Mouse (Mus musculus) kidney, postnatal 25 days (tissue): ENCODE results near the gene D630045J12Rik.

Source experiments
- DNase-seq, 2 experiments: peaks; one replicate each; pipeline ENCODE4 v3.0.0; 2021; ENCODE audit warnings: mixed read lengths in 2 of 2

D630045J12Rik gene

DNA sequence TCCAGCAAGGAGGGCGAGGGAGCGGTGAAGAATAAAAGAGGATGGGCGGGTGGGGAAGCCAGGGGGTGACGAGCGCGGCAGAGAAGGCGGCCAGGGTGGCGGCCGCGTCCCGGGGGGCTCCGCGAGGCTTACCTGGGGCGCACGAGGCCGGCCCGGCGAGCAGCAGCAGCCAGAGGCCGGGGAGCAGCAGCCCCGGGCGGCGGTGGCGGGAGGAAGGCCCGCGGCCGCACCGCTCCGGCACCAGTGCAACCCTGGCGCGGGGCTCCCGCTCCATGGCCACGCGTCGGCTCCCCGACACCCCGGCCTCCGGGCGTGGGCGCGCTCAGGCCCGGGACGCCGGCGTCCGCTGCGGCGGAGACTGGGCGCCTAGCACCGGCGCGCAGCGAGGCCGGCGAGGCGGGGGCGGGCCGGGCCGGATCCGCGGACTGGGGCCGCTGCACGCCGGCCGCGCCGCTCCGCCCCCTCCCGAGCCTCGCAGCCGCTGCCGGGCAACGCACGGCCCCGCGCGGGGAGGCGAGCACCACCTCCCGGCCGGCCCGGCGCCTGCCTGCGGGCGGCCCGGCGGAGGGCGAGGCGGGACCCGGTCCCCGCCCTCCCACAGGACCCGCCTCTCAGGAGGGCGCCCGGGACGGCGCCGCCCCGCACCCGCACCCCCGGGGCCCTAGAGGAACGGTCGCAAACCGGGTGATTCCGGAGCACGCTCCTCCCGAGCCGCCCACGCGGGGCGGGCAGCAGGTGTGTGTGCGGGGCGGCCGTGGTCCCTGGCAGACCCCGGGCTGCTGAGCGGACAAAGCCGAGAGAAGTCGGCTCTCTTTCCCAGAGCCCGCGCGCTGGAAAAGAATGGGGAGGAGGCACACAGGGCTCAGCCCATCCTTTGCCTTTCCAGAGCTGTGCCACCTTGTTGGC is at the start of gene D630045J12Rik:
Gene D630045J12Rik (minus strand): TSS at position 274 of the 906 bp plus-strand sequence.
- peak; percentile 75 to 93 for DNase-seq

DNA sequence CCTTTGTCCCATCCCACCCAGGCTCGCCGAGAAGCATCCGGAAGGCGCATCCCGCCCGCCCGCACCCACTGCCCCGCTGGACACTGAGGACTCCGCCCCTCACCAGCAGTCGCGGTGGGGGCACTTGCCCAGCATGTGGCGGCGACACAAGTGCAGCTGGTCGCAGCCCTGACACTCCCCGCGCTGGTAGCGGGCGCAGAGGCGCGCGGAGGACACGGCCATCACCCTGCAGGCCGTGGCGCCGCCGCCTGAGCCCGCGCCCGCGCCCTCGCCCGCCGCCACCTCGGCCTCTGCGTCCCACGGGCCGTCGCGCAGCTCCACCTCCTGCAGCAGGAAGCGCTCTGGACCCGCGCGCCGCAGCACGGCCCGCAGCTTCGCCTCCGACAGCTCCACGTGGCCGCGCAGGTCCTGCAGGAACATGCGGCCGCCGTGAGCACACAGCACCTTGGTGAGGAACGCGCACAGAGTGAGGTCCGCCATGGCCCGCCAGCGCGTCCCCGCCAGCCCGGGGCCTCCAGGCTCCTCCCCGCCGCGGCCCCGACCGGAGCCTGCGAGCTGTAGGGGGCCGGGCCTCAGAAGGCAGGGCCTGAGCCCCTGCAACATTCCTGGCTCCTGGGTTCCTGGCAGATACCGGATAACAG is 45.1 kb upstream of the D630045J12Rik start, which contains the start of gene Zc3hav1l:
Gene Zc3hav1l (minus strand): TSS at position 499 of the 641 bp plus-strand sequence.
- DNase-seq = peak; percentile 59 to 75

DNA sequence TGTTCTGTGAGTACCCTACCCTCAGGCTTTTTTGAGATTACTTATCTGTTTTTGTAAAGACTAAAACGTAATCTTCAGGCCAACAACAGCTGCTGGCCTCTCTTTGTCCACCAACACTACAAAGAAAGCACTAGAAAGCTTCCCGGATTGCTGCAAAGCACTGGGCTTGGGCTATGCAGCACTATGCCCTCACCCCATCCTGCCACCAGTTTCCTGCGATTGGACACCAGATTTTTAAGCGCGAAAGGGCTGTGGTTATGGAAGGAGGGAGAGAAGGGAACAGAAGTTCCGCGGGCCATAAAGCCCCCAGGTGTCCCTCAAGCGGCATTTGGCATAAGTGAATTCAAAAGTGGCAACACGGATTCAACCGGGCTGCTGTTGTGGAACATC is 44.4 kb upstream of the D630045J12Rik start:
- no peak for DNase-seq

DNA sequence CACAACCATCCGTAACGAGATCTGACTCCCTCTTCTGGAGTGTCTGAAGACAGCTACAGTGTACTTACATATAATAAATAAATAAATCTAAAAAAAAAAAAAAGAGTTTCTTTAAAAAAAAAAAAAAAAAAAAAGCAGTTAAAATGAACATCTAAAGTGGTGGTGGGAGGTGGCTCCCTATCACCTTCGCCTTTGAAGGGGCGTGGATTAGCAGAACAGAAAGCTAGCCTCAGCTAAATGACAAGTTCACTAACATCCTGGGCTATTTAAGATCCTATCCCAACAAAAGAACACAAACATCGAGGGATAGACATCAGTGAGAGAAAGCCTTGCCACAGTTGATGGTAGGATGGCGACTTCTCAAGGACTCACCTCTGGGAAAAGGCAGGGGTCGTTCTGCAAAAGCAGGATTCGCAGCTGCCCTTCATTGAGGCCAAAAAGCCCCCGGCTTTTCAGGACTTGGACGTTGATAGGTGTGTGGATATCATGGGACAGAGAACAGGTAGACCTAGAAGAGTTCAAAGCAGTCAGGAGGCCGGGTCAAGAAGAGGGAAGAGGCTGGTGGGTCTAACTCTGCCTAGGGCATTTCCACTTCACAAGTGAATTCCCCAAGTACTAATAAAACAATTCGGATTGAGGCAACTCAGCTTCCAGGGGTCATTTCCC is 43.9 kb upstream of the D630045J12Rik start:
- DNase-seq = no peak

DNA sequence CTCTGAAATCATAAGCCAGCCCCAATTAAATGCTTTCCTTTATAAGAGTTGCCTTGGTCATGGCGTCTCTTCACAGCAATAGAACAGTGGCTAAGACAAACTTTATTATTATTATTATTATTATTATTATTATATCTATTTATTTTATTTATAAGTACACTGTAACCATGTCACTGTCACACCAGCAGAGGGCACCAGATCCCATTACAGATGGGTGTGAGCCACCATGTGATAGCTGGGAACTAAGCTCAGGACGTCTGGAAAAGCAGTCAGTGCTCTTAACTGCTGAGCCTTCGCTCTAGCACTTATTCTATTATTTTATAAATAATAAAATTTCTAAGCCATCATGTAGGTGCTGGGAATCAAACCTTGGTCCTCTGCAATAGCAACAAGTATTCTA is 39.9 kb upstream of the D630045J12Rik start:
- DNase-seq = no peak

DNA sequence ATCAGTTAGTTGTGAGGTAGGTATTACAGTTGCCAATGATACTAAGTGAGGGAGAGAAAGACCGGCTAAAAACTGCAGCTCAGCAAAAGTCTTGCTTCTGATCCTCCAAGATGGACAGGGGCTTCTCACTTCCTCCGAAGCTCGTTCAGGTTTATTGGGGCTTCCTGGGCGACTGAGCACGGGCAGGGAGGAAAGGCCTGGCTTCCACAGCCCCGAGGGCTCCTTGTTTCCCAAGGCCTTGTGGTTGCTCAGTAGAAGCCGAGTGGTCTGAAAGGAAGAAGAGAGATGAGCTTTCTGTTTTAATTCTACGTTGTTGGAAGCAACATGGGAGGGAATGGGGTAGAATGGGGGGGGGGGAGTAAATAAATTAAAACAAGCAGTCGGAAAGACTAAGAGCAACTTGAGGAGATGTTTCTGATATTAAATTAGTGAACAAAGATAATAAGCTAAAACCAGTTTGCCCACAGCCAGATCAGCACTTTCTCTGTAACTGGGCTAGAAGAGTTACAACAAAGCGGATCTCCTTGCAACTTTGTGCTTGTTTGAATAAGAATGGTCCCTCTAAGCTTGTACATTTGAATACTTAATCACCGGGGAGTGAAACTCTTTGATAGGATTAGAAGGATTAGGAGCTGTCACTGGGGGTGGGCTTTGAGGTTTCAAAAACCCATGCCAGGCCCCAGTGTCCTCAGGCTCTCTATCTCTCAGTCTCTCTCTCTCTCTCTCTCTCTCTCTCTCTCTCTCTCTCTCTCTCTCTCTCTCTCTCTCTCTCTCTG is 39.2 kb upstream of the D630045J12Rik start:
- DNase-seq = no peak

DNA sequence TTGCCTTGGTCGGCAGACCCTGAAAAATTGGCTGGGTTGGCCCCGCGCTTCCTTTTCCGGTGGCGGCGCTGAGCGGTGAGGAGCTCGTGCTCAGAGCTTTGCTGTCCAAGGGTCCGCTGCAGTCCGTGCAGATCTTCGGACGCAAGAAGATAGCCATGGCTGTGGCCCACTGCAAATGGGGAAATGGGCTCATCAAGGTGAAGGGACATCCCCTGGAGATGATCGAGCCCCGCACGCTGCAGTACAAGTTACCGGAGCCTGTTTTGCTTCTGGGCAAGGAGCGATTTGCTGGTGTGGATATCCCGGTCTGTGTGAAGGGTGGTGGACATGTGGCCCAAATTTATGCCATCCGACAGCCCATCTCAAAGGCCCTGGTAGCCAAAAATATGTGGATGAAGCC is 30.6 kb upstream of the D630045J12Rik start:
- DNase-seq = no peak

DNA sequence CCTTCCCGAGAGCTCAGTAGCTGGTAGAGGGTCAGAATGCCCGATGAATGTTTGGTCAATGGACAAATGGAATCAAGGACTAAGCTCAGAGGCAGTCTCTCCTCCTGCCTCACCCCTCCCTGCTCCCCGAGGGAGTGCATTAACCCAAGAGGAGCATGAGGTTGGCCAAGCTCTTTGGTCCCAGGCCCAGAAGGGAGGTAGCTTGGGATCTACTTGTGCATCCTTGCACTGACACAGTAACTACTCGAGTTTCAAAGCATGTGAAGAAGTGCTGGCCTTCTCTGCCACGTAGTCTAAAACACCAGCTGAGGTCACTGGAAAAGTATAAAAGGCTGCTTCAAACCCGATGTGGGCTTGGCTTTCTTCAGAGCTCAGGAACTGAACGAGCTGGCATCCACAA is 10.7 kb upstream of the D630045J12Rik start:
- no peak for DNase-seq

DNA sequence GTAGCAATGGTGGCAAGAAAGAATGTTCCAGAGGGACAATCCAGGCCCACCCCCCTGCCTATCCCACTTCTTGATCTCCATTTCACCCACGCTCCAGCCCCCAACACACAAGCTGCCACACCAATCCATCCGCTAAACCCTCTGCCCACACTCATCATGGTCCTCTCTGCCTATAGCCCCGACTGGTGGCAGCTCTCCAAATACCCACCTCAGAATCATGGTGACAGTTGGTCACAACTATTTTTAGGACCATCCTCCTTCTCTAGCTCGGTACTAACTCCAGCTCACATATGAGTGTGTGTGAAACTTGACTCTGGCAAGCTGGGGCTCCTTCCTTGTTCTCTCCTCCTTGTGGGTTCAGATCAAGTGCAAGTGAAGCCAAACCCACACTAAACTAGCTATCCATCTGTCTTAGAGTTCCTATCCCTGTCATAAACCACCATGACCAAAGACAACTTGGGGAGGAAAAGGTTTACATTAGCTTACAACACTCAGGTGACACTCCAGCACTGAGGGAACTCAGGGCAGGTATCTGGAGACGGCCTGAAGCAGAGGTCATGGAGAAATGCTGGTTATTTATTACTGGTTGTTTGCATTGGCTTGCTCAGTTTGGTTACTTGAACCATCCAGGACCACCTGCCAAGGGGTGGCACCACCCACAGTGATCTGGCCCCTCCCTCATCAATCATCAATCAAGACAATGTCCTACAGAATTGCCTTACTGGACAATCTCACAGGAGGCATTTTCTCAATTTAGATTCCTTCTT is 9.8 kb upstream of the D630045J12Rik start:
- no peak for DNase-seq

DNA sequence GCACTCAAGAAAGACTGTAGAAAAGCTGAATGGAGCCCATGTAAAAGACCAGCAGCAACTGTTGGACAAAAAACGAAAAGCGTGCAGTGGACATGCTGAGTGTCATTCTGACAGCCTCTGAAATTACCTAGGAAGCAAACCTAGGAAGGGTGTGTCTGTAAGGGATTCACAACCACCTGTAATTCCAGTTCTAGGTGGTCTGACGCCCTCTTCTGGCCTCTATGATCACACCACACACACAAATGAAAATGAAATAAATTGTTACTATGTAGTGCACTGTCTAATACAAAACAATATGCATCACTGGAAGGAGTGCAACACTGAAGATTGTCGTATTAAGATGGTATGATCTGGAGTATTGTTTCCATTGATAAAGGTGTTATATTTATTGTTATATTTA is 8.1 kb upstream of the D630045J12Rik start:
- DNase-seq = no peak

DNA sequence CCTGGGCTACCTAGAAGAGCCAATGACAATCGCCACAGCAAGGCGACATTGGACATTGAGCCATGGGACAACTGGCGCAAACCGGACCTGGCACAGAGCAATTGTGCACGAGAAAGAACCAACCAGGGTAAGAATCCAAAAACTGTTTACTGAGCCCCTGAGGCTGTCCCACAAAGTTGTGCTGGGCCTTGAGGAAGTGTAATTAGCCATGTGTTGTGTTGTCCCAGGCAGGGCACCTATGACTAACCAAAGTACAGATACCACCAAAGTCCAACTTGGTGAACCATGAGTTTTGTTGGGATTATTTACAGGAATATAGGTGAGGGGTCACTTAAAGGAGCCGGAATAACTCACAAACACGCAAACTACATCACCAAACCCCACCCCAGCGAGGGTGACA is 3.7 kb upstream of the D630045J12Rik start:
- DNase-seq = peak; percentile 45 to 81

DNA sequence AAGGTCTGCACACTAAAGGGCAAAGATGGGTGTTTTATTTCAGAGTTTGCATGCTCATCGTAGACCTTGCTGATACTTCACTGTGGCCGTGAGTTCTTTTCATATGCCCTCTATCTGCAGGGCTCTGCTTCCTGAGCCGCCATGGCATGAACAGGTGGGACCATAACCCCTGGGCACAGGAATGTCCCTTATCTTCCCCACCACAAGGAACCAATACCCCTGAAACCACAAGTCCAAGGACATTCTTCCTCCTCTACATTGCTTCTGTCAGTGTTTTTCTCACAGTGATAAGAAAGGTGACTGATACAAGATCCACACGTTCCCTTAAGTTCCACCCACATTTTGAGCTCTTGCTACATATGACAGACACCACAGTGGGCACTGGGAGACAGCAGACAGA is 3.0 kb upstream of the D630045J12Rik start:
- no peak for DNase-seq

DNA sequence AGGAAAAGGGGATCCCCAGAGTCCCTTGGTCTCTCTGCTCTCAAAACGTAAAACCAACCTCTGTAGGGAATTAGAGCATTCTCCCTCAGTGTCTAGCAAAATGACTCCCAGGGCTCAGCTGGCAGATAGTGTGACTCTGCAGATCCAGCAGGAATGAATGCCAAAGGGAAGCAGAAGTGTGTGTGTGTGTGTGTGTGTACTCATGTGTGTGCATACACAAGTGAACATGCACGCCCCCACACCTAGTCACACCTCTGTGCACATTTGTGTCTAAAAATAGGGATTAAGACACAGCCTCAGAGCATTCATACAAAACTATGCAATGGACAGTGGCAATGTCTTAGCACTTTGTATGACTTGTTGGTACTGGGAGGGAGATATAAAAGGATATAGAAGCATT is 2.0 kb upstream of the D630045J12Rik start:
- no peak for DNase-seq

DNA sequence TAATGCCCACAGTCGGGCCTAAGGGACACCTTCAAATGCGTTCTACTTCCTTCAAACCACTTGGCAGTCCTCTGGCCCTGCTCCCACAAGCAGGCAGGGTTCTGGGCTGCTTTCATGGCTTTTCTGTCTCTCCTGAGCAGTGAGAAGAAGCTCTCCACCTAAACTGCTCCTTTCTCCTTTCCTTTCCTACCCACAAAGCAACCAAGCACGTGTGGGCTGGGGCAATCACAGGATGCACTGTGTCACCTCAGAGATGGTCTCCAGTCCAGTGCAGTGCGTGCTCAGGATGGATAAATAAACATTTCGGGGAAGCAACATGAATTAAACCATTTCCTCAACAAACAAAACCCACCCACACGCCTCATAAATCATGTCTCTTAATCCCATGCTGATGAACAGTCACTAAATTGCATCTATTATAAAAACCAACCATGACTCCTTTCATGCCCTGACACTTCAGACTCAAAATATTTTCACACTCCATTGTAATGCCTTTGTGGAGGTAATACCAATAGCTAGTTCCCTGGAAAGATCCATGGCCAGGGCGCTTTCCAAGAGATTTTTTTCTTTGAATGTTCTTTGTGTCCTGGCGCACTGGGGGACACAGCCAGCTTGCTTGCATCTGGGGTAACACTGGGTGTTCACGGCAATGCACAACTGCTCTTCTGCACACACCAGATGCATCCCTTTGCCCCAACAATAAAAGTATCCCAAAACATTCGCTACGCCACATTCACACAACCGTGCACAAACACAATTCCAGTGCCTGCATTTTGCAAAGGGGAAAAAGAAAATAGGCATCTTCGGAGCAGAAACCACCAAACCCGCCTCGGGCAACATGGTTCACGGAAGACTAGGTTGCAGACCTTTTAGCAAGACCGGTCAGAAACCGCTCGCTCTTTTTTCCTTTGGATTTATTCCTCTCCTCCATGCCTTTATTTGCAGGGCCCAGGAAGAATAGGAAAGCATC is 758 bp downstream of the D630045J12Rik start:
- DNase-seq = no peak

DNA sequence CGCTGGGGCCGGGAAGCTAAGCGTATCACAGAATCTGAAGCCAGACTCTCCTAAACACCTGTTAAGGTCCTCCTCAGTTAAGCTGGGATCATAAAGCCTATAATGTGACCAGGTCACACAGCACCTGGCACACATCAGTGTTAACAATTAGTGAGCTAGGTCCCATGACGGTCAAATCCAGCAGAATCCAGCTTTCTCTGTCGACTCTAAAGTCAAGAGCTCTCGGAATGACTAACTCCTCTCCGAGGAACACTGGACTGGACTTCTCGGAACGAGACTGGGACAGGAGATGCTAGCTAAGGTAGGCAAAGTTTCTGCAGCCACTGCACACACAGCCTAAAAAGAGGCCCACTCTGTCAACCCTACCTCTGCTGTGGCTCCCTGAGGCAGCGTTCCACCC is 1.7 kb downstream of the D630045J12Rik start:
- DNase-seq = peak in 1 of 2 experiments; percentile 56

DNA sequence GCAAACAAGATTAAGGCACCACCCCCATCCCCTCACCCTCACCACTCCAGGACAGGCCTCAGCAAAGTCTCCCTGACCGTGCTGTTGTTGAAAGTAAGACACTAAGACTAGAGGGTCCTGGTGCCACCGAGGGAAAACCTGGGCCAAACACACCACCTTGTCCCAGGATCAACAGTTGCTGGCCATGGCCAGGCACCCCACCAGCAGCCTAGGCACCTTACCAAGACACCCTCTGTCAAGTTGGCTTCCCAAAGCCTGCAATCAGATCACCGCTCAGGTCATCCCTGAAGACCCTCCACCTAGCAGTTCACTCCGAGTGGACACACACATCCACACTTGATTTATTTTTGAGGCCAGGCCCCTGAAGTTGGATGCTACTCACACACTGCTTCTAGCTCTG is 2.3 kb downstream of the D630045J12Rik start:
- no peak for DNase-seq

DNA sequence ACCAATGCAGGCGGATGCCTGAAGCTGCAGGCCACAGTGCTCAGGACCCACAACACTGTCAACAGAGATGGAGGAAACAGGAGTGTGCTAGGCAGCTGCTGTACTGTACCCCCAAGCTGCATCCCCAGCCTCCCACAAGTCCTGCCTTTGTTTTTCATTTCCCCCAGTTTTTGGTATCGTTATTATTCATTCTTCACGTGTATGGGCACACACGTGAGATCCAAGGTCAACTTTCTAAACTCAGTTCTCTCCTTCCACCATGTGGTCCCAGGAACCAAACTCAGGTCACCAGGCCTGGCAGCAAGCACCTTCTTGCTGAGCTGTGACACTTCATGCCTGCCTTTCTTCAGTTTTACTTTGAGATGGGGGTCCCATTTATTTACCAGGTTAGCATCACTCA is 6.4 kb downstream of the D630045J12Rik start:
- no peak for DNase-seq

DNA sequence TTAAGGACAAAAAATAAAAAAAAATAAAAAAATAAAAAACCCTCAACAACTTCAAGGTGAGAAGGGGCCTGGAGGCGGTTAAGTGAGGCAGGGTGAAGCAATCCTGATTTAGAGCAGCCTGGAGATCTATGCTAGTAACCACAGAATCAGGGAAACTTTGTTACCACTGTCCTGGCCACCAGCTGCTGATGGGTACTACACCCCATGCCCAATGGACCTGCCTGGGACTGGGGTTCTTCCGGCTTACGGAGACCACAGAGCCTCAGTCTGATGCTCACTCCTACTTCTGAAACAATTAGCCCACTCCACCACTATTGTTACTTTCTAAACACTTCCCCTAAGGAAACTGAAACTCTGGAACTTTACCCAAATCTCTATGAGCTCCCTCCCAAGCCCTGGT is 9.0 kb downstream of the D630045J12Rik start:
- DNase-seq = no peak

DNA sequence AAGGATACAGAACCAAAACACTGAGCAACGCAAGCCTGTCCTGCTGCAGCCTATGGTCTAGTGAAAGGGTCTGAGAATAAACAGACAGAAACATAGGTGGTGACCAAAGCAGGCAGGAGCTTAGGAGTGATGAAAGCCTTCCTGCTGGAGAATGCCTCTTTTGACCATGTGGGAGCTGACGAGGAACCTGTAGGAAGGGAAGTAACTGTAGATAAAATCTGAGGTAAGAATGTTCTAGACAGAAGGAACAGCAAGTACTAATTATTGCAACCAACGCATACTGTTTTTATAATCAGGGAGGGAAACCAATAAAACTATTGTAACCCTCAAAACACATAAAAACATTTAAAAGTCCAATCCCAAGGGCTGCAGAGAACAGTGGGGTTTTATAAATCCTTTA is 9.6 kb downstream of the D630045J12Rik start:
- DNase-seq = no peak

DNA sequence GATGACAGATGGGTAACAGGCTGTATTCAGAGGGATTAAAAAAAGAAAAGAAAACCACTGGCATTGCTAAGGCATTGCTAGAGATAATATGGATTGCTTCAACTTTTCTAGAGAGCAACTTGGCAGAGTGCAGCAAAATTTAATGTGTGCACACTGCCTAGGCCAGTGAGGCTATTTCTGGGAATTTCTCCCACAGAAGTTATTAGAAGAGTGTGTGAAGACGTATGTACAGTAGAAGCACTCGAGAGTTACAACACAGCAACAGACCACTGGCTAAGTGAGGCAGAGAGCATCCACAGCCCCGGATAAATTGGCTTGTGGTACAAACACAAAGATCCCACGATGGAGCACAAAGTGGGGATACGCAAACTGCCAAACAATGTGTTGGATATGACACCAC is 11.0 kb downstream of the D630045J12Rik start:
- no peak for DNase-seq
